Mouse (Mus musculus) cerebellum, adult 9-10 months (tissue): ENCODE data around the gene Bnip3.
A peak's percentile ranks its signal among the peaks of the same experiment; 100 is the strongest.

Experiments
- DNase-seq: peaks from one replicate; pipeline ENCODE4 v3.0.0; 2022

Bnip3 gene

GRCm38 (mm10) chr7:138909277-138910192 is at the start of gene Bnip3:
TSS of gene Bnip3 (minus strand) at chr7:138909519.
- peak; percentile 91 for DNase-seq

GRCm38 (mm10) chr7:138957106-138957505 is 47.8 kb upstream of the Bnip3 start:
- DNase-seq, result no peak

- DNase-seq, result peak; percentile 52
Measured at GRCm38 (mm10) chr7:138955787-138956186, 46.5 kb upstream of the Bnip3 start.

- DNase-seq, result no peak
Measured at GRCm38 (mm10) chr7:138948309-138948708, 39.0 kb upstream of the Bnip3 start.

DNA sequence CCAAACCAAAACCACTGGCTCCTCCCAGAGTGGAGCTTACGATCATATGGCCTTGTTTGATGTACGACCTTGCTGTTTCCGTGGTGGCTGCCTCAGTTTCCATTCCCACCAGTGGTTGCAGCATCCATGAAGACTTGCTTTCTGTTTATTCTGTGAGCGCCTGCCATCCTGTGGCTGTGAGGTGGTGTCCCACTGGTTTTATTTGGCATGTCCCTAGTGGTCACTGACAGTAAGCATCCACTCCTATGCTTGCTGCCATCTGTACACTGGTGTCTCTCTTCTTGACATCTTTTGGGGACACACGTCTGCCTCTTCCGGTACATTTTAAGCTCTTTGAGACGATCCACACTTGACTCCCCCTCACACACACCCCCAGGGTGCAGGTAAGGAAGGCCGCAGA is 38.4 kb upstream of the Bnip3 start:
- DNase-seq, result no peak

- no peak for DNase-seq
Measured at GRCm38 (mm10) chr7:138945668-138946067, 36.3 kb upstream of the Bnip3 start.

DNA sequence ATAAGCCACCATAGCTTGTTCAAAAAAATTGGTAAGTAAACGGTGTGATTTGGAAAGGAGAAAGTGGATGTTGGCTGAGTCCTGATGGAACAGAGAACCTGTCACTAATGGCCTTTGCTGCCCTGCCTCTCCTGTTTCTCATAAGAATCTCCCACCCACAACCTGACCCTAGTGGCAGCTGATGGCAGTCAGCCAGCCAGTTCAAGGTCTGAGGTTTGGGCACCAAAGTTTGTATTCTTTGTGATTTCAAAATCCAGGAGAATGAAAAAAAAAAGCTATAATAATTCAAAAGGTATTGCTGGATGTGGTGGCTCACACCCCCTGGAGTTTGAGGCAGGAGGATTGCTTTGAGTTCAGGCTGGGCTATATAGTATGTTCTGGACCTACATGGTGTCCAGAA is 33.0 kb upstream of the Bnip3 start:
- DNase-seq, result peak; percentile 40

GRCm38 (mm10) chr7:138941571-138941970 is 32.3 kb upstream of the Bnip3 start:
- no peak for DNase-seq

DNA sequence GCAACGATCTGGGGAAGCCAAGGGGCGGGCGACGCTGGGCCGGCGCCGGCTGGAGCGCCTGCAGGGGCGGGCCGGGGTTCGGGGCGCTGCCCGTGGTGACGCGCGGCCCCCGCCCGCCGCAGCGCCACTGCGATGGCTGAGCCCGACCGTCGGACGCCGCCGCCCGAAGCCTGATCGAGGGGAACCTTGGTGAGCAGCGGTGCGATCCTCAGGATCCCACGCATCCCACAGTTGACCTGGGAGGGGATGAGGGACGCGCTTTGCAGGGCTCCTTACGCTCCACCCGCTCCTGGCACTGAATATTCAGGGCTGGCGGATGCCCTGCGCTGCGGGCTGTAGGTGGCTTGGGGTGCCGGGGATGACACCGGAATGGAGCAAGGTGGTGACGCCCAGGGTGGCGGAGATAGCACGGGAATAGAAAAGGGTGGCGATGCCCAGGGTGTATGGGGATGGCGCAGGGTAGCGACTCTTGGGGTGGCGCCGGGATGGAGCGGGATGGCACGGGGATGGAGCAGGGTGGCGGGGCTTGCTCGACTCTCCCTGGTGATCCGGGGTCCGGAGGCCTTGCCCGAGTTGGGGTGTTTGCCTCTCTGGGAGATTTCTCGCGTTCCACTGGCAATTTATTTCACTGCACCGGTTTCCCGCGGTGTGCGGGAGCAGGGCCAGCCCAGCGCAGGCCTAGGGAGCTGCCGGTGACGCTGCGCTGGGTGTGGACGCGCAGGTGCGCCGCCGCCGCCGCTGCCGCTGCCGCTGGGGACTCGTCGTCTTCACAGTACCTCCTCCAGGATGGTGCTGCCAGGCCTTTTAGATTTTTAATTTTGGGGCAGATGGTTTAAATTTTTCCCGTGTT is 31.5 kb upstream of the Bnip3 start, which contains the start of gene Jakmip3:
Gene Jakmip3 (plus strand): TSS at position 119 of the 850 bp plus-strand sequence.
- peak; percentile 75 for DNase-seq

DNA sequence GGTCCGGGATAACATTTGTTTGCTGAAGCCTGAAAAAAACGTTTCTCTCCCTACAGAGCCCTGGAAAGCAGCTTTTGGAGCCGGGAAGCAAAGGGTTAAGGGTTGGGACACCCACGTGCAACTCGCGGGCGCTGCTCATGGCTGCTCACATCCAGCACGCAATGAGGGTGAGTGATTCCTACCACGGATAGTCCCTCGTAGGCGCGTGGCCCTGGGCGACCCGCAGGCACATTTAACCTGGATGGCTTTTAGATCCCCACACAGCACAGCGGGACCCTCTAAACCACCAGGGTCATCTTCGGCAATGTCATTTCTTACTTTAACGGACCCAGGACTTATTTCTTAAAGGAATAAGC is 30.9 kb upstream of the Bnip3 start:
- peak; percentile 76 for DNase-seq

GRCm38 (mm10) chr7:138938991-138939390 is 29.7 kb upstream of the Bnip3 start:
- no peak for DNase-seq

DNA sequence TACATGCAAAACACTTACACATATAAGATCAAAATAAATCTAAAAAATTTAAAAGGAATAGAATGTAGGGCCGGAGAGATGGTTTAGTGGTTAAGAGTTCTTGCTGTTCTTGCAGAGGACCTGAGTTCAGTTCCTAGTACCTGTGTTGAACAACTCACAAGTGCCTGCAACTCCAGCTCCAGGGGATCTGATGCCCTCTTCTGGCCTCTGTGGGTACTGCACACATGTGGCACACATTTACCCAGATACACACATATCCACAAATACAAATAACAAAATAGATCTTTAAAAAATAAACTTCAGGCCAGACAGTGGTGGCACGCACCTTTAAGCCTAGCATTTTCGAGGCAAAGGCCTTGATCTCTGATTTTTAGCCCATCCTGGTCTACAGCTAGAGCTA is 25.2 kb upstream of the Bnip3 start:
- no peak for DNase-seq

DNA sequence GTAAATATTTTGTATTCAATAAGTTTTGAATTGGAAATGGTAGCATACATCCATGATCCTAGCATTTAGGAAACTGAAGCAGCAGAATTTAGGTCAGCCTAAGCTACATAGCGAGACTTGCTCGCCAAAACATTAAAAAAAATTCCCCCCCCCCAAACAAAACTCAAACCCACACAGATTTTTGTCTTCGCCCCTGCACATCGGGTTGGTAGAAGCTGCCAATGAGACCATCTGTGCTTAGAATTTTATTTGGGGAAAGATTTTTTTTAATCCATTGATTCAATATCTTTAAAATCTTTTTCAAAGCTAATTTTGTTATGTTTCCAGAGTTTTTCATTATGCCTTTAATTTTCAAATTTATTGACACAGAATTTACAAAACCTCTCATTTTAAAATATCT is 19.1 kb upstream of the Bnip3 start:
- no peak for DNase-seq

DNA sequence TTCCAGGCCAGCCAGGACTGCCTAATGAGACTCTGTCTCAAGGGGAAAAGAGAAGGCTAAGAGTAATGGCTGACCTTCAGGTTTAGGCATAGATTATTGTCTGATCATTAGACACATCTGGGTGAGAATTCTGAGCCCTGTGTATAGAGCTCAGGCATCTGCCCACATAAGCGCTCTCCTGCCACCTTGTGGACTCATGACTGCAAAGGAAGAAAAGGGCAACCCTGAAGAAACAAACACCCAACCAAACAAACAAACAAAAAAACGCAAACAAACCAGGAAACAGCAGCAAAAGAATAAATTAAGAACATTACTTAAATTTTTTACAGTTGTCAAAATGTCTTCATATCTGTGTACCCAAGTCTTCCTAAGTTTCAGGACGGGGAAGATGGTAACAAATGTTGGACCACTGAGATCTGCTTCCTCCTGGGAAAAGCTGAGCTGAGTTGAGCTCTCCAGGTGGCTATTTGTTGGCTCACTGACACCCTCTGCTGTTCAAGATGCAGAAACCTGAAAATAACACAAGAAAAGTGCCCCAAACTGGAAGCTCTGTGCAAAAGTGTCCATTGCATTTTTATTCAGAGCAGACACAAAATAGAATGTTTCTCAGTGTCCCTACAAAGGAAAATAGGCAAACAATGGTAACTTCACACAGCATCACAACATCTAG is 14.6 kb upstream of the Bnip3 start:
- peak; percentile 36 for DNase-seq

- DNase-seq, result no peak
Measured at GRCm38 (mm10) chr7:138921611-138922010, 12.3 kb upstream of the Bnip3 start.

DNA sequence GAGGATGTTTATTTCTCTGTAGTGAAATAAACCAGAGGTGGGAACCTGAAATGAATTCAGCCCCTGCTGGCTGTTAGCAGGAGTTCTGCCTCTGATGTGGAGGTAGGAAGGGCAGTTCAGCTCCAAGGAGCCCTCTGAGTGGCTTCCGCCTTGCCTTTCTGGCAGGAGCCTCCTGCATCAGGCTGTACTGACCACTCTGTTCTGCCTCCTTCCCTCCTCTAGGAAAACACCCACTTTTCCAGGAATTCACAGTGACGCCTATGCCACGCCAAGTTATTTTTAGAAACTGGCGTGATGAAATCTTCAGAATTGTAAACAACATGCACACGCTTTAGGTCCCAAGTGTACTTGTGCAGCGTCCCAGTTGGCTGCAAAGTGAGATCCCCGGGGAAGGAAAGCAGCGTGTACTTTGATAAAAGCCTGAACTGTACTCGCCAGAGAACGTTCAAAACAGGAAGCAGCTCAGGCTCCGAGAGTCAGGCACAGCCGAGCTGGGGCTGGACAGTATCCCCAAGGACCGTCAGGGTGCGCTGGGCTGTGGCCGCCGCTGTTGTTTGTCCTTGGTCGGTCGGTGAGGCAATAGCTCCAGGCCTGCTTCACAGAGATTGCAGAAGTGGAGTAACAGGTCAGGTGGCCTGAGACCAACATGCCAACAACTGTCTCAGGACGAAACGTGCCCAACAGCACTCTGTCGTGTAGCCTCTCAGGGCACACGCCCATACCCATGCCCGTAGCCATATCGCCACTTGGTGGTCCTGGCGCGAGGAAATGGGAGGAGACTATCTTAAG is 10.0 kb upstream of the Bnip3 start:
- DNase-seq, result peak; percentile 32

DNA sequence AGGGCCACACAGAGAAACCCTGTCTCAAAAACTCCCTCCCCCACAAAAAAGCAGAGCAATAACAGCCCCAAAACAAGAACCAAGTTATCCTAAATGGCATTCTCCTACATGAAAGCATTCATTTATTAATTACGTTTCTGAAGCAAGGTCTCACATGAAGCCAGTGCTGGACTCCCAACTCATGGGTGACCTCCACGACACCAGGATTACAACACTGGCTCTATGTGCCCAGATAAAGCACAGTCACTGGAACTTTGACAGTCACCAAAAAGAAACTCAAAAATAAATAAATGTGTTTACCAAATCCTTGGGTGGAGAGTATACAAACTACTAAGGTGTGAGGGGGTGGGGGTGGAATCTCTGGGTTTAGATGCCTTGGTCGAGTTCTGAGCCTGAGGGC is 4.3 kb upstream of the Bnip3 start:
- DNase-seq, result no peak

- no peak for DNase-seq
Measured at GRCm38 (mm10) chr7:138910193-138910562, 859 bp upstream of the Bnip3 start.

DNA sequence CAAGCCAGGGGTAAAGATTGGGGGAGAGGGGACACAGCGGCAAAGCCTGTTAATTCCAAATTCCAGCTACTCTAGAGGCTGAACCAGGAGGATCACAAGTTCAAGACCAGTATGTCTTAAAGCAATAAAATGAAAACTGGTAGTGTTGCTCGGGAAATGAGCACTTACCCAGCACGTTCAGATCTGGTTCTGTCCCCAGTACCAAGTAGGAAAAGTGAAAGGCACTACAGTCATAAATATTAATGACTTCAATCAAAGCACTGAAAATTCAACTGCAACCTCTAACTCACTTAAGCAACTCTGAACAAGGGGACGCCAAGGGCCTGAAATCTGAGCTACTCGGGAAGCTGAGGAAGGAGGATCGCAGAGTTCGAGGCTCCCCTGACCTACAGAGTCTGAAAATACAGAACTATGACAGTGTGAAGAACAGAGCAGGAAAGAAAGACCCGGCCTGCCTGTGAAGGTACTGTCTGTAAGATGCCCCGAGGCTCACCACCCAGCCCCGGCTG is 497 bp downstream of the Bnip3 start:
- no peak for DNase-seq

DNA sequence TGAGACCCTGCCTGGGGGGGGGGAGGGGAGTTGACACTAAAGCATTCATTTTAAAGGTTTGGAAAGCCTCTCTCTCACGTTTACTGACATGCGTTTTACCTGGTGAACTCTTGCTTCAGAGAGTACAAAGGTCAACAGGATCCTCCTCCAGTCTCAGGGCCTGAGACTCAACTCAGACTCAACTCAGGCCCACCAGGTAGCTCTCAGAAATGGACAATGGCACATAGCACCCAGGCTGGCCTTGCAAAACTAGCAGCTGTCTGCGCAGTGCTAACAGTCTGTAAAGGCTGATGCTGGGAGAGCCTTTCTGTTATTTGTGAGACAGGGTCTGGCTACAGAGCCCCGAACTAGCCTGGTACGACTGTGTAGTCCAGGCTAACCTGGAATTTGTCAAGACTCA is 1.3 kb downstream of the Bnip3 start:
- no peak for DNase-seq

DNA sequence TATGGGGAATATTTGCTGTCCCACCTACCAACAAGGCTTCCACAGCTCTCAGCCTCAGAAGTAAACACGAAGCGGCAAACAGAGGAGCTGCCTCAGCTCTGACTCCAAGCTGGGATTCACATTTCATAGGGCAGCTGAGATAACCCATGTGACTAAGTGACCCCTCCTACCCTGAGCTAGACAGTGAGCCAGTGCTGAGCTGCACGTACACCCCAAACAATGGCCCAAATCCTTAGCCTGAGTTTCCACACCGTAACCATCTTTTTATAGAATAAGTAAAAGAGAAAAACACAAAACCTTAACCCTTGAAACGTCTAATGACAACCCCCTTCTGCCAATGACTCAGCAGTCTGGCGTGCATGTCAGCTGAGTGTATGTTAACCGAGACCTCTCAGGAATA is 2.3 kb downstream of the Bnip3 start:
- peak; percentile 63 for DNase-seq

- DNase-seq, result peak; percentile 22
Measured at GRCm38 (mm10) chr7:138906441-138906840, 2.9 kb downstream of the Bnip3 start.
